Mouse (Mus musculus) heart, adult 11 months (tissue): ENCODE results near the gene Esx1.

Experiments
- DNase-seq: peaks from one replicate; pipeline ENCODE4 v3.0.0; 2022

Esx1 gene

GRCm38 (mm10) chrX:137121718-137122117 is at the start of gene Esx1:
TSS of gene Esx1 (minus strand) at chrX:137122083.
- no peak for DNase-seq

DNA sequence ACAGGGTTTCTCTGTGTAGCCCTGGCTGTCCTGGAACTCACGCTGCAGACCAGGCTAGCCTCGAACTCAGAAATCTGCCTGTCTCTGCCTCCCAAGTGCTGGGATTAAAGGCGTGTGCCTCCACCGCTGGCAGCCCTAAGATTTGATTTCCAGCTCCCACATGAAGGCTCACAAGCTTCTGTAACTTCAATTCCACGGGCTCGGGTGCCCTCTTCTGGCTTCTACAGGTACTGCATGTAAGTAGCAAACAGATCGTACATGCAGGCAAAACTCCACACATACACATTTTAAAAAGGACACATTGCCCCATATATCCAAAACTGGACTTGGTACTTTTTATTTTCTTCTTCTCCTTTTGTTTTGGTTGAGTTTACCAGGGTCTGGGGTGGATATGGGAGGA is 48.1 kb upstream of the Esx1 start:
- no peak for DNase-seq

GRCm38 (mm10) chrX:137167658-137168057 is 45.8 kb upstream of the Esx1 start:
- DNase-seq = no peak

DNA sequence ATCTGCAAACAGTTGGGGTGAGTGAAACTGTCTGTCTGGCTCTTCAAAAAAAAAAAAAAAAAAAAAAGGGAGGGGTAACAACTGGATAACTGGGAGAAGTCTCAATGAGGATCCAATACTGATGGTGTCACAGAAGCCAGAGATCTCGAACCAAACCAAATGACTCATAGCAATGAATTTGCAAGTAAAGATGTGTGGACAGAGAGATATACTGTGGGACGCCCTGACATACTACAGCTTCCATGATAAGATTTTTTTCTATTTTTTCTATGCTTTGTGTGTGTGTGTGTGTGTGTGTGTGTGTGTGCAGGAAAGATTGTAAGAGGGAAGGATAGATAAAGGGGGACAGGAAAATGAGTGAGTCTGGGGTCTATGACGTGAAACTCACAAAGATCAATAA is 43.7 kb upstream of the Esx1 start:
- DNase-seq = no peak

DNA sequence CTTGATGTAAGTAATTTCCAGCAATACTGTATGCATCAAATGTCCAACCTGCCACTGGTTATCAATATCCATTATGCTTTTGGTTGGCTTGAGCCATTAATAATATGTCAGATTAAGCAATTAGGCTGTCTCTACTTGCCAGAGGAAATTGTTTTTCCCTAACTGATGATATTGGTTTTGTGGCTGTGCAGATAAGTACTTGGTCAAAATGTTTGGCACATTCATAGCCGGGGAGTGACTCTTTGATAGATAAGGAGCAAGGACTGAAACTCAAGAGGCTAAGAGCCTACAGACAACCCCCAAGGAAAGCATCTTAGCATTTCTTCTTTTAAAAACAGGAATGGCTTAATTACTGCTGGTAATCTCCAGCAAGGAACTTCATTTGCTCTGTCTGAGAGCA is 40.8 kb upstream of the Esx1 start:
- no peak for DNase-seq

GRCm38 (mm10) chrX:137160971-137161370 is 39.1 kb upstream of the Esx1 start:
- no peak for DNase-seq

GRCm38 (mm10) chrX:137149050-137149449 is 27.2 kb upstream of the Esx1 start:
- no peak for DNase-seq

- no peak for DNase-seq
These were observed 22.8 kb upstream of the Esx1 start for GRCm38 (mm10) chrX:137144674-137145073.

DNA sequence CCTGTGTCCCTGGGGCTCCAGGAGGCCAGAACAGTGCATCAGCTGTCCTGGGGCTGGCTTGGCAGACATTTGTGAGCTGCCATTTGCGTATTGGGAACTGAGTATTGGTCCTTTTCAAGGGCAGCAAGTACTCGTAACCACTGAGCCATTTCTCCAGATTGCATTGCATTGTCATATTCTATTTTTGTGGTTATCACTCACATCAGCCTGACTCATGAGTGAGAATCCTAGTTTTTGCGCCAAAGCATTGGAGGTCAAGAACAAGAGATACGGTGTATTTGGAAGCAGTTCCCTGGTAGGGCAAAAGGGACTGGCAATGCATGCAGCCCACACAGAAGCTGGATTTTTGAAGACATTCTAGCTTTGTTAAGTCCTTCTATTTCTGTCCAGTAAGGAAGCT is 21.8 kb upstream of the Esx1 start:
- DNase-seq = no peak

- DNase-seq = no peak
These were observed 20.7 kb upstream of the Esx1 start for GRCm38 (mm10) chrX:137142546-137142945.

- DNase-seq = no peak
These were observed 19.8 kb upstream of the Esx1 start for GRCm38 (mm10) chrX:137141669-137142068.

- DNase-seq = no peak
These were observed 5.7 kb upstream of the Esx1 start for GRCm38 (mm10) chrX:137127542-137127941.

DNA sequence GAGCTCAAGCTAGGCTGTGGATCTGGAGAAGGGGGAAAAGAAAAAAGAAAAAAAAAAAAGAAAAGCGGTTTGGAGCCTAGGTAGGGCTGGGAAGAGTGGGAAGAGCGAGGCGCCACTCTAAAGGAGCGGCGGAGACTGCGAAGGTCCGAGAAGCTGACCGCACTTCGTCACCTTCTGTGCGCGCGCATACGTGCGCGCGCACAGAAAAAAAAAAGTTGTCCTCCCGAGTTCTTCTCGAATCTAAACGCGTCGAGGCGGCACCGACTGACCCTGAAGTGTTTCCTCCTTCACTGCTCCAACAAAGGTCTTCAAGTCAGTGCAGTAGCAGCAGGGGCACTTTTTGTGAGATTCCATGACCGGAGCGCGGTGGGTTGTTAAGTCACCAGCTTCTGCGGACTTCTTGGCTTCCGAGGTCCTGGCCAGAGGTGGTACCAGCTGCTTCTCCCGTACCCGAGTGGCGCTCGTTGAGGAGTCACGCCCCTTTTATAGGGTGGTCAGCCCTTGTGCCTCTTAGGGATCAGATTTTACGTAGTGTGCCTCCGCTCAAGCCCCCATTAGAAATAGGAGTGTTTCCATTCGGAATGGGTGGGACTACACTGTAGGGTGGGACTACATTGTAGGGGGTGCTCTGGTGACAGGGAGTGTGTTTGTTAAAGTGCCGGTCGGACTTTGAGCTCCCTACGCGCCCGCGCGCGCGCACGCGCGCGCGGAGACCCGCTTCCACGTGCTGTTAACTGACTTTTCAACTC is 2.0 kb downstream of the Esx1 start:
- no peak for DNase-seq

DNA sequence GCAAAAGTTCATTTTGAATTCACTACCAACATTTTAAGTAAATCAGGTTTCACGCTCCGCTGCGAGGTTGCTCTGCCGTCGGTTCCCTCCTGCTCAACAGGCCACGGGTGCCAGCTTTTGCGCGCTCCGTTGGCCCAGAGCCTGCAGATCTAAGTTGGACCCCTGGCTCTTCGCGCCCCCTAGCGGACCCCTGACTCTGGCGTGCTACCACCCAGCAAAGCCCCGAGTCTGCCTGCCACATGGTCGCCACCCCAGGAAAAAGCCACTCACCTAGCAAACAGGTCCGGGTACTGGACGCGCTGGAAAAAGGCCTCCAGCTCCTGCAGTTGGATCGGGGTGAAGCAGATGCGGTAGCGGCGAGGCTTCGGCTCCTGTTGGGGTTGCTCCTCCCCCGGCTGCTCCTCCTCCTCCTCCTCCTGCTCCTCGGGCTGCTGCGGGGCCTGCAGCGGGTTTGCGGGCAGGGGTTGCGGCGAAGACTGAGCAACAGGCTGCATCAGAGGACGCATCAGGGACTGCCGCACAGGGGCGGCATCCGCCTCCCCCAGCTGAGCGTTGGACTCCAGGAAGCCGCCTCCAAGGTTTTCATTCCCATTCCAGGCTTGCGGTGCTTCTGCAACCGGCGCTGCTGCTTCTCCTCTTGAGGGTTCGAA is 3.7 kb downstream of the Esx1 start:
- DNase-seq = no peak

DNA sequence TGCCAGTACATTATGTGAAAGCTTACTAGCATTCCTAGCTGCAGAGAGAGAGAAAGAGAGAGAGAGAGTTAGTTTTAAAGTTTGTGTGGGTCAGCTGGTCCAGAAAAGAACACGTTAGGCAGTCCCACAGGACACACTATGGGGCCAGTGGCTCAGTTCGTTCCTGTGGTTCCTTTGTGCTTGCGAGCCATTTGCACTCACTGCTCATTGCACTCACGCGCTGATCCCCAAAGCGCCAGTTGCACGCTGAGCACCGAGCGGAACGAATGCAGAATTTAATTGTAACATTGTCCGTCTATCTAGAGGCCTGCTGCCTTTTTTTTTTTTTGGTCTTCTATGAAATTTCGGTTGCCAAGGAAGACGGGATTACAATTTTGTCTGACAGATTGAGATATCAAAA is 15.4 kb downstream of the Esx1 start:
- DNase-seq = no peak

DNA sequence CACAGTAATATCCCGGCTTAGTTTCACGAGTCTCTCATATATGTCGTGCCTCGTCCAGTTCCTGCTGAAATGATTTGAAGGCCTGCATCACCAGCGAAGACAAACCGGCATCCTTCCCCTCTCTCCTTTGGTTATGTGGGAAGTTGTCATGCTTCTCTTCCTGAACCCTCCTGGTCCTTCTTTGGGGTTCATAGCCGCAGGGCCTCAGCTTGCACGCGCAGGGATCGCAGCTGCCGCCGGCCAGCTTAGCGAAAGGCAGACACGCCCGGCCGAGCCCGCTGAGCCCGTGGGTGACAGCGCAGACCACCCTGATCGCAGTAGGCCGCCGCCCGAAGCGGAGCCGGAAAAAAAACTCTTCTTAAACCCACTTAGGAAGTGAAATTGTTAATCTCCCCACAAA is 17.4 kb downstream of the Esx1 start:
- DNase-seq = no peak
